Mouse (Mus musculus) cerebellum, postnatal 10 days (tissue): ENCODE measurements around the gene Sf3b3.

Experiments used
- DNase-seq, 2 experiments: peaks; one replicate each; pipeline ENCODE4 v3.0.0; 2021; ENCODE audit warnings: mixed read lengths in 2 of 2

Sf3b3 gene

GRCm38 (mm10) chr8:110847171-110847549 is 573 bp upstream of the Sf3b3 start:
- no peak for DNase-seq

- no peak for DNase-seq
These were observed 674 bp downstream of the Sf3b3 start for GRCm38 (mm10) chr8:110845821-110846404.

GRCm38 (mm10) chr8:110844941-110845340 is 1.6 kb downstream of the Sf3b3 start:
- DNase-seq: no peak

DNA sequence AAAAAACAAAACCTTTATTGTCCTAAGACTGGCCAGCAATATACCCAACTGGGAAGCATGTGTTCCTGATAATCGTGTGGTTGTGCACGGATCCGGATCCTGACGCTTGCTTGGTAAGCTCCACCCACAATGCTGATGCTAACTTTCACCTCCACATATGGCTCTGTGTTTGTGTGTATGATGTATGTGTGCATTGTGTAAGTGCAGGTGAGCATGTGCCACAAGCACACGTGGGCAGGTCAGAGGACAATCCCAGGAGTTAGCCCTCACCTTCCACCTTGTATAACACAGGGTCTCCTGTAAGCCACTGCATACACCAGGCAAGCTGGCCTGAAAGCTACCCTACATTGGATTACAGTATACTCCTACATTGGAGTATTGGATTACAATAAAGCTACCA is 3.4 kb downstream of the Sf3b3 start:
- DNase-seq: no peak

DNA sequence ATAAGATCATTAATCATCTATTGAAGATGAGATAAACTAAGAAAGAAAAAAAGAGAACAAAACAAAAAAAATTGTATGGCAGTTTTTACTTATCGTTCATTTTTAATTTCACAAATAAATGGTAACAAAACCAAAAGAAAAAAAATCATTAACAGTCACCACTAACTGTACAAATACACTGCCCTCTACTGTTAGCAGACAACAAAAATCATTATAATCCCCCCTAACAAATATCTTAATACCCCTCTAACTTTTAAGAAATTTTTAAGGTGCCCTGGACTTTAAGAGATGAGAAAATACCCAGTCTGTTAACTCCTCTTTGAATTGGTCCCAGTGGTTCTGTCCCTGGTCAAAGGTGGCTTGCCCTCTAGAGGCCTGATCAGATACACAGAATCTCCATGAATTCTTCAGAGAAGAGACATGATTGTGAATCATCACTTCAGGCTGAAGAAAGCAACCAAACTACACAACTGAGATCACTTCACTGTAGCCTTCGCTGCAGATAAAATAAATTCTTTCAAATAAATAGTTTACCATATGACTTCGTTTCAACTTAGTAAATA is 4.5 kb downstream of the Sf3b3 start:
- no peak for DNase-seq

DNA sequence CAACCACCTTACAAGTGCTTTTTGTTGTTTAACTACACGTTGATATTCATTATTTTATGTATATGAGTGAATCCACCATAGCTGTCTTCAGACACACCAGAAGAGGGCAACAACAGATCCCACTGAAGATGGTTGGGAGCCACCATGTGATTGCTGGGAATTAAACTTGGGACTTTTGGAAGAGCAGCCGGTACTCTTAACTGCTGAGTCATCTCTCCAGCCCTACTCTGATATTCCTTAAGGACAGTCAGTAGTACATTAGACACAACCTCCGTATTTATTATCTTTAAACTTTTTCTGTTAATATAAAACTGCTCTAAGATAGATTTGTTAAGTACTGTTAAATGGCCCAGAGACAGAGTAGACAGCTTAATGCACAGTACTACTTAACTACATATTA is 14.6 kb downstream of the Sf3b3 start:
- no peak for DNase-seq

DNA sequence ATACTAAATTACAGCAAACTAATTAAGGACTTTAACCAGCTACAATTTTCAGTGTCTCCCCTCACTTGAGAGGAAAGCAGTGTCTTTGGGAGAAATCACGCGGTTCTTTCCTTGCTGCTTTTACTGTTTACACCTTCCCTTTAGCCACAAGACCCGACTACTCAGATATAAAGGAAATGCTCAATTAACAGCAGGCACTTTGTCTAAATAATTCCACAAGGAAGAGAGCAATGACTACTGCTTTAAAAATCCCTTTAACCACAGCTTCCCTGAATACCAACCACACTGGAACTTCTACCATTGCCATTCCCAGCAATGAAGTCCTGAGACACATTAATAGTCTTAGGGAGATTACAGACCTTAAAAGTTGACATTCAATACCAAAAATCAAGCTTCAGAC is 18.1 kb downstream of the Sf3b3 start:
- DNase-seq: no peak

DNA sequence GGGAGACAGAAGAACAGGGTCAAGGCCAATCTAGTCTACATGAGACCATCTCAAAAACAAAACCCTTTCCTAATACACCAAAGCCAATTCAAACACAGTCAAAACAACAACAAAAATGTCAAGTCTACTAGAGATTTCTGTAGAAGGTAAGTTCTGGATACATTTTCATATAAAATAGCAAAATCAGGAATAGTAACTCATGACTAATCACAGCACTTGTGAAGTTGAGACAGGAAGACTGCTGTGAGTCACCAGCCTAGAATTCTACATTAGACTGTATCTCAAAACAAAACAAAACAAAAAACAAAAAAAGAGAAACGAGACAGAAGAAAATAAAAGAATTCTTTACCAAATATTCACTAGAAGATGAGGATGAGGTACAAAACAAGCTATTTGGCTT is 21.7 kb downstream of the Sf3b3 start:
- no peak for DNase-seq

- no peak for DNase-seq
These were observed 24.6 kb downstream of the Sf3b3 start for GRCm38 (mm10) chr8:110821960-110822359.

GRCm38 (mm10) chr8:110820257-110820656 is 26.3 kb downstream of the Sf3b3 start:
- DNase-seq: no peak

GRCm38 (mm10) chr8:110818593-110818992 is 28.0 kb downstream of the Sf3b3 start:
- no peak for DNase-seq

- no peak for DNase-seq
These were observed 29.6 kb downstream of the Sf3b3 start for GRCm38 (mm10) chr8:110816990-110817389.

GRCm38 (mm10) chr8:110815308-110815707 is 31.3 kb downstream of the Sf3b3 start:
- DNase-seq: no peak

DNA sequence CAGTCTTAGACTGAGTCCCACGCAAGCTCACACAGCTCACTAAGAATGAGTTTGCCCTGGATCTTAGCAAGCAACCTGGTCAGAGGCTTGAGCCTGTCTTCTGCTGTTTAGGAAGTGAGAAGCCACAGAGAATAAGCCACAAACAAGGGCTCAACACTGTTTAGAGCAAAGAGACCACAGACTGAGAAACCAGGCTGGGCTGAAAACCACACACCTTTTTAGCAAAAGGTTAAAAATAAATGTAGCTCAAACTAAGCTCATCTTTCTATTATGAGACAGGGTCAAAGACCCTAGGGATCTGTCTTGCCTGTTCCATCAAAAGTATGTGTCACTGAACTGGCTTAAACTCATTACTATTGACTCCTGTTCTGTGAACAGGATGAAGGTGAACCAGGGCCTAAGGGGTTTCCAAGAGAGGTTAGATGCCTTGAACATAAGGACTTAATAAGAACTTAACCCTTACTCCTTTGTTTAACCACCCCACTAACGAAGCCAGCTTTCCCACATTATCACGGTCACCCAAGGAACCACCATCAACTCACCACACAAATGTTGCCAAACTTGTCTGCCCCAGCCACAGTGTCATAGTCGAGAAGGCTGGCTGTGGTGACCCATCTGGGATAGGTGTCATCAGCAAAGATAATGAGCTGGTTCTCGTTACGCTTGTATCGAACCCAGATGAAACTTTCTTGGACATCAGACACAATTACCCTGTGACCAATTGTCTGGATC is 33.3 kb downstream of the Sf3b3 start:
- DNase-seq: no peak

- no peak for DNase-seq
These were observed 34.1 kb downstream of the Sf3b3 start for GRCm38 (mm10) chr8:110812349-110813080.

GRCm38 (mm10) chr8:110811793-110812192 is 34.8 kb downstream of the Sf3b3 start:
- no peak for DNase-seq

- no peak for DNase-seq
These were observed 35.5 kb downstream of the Sf3b3 start for GRCm38 (mm10) chr8:110811116-110811515.

- DNase-seq: no peak
These were observed 36.0 kb downstream of the Sf3b3 start for GRCm38 (mm10) chr8:110810481-110811065.

- no peak for DNase-seq
These were observed 36.8 kb downstream of the Sf3b3 start for GRCm38 (mm10) chr8:110809831-110810230.

- DNase-seq: no peak
These were observed 37.8 kb downstream of the Sf3b3 start for GRCm38 (mm10) chr8:110808495-110809472.

GRCm38 (mm10) chr8:110806146-110806545 is 40.4 kb downstream of the Sf3b3 start:
- DNase-seq: no peak

- DNase-seq: no peak
These were observed 40.9 kb downstream of the Sf3b3 start, which contains the start of gene Il34 for GRCm38 (mm10) chr8:110805669-110806068. Gene Il34, minus strand, starts transcription at chr8:110805924.
